Mouse (Mus musculus) testis, adult 2 months (tissue): ENCODE measurements around the gene Olfr698.

ENCODE experiments used
- CTCF ChIP-seq: fragments of 200-500 bp; IDR thresholded peaks from 2 replicates; pipeline ENCODE4 v1.5.1; 2012; ENCODE audit warnings: low read depth, mild to moderate bottlenecking, inconsistent platforms, low read length, moderate library complexity; ENCODE audit not compliant: control insufficient read depth, insufficient read depth, insufficient replicate concordance
- POLR2A ChIP-seq: fragments of 200-500 bp; IDR thresholded peaks from 2 replicates; pipeline ENCODE4 v1.6.1; 2012; ENCODE audit warnings: low read depth, mild to moderate bottlenecking, inconsistent platforms, low read length, moderate library complexity; ENCODE audit not compliant: control insufficient read depth

GRCm38 (mm10) chr7:106711463-106711862, 43.7 kb downstream of the Olfr698 start:
- TF ChIP-seq CTCF, result no peak
- no peak for TF ChIP-seq POLR2A
